Mouse (Mus musculus) megakaryocyte-erythroid progenitor cell, adult 5-6 weeks (primary cell): ENCODE measurements around the gene Spata25. TPM values are rescaled to one million over a fixed set of nuclear protein-coding genes. Genes with fewer than 3 reads are reported as not detected.
A peak's percentile ranks its signal among the peaks of the same experiment; 100 is the strongest.

ENCODE experiments used
- ATAC-seq: replicated peaks from 2 replicates; pipeline ENCODE4 v1.8.0; 2016; ENCODE audit warnings: mild to moderate bottlenecking, inconsistent platforms; ENCODE audit not compliant: severe bottlenecking, poor library complexity, low FRiP score, low TSS enrichment
- total RNA-seq, 2 experiments: library from RNA; stranded (forward) in 1 of 2; stranded (reverse) in 1 of 2; fragments of 200-1000, 215-1000 nt in 1 of 2; fragments of >200 nt in 1 of 2; fragmentation: Nextera tagmentation in 1 of 2; gene quantifications; 2 replicates each; pipeline ENCODE4 v1.2.3; 2014 to 2017

Spata25 gene
- total RNA-seq, 2 experiments from 2014 or later: not detected

DNA sequence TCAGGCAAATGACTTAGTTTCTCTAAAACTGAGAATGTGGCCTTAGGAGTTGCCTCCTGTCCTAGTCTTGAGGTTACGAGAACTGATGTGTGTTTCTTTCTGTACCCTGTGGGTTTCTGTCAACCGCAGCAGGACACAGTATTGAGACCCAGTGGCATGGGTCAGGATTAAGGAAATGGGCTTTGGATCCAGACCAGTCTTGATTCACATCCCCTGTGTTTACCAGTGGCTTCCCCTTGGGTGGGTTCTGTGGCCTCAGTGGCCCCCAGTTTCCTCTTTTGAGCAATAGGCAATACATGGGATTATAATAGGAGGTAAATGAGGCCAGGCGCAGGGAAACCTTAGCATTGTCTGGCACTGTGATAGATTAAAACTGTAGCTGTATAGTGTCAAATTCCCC lies 41.3 kb downstream of the Spata25 start:
- no peak for ATAC-seq

DNA sequence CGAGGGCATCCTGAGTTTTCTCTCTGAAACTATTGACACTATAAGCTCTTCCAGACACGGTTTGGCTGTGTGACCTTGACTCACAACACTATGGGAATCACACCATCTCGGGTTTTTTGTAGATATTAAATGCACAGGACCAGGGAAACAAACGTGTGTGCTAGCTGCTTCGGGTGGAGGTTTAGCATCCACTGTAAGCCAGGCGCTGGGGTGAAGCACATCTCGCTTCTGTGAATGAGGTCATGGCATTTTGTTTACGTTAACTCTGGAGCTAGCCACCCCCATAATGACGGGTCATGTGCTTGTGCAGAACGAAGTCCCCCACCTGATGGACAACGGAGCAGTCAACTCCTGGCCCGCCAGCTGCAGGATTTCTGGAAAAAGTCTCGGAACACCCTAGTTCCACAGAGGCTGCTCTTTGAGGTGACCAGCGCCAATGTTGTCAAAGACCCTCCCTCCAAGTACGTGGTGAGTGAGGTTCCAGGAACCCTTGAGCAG lies 41.9 kb downstream of the Spata25 start:
- ATAC-seq: no peak

DNA sequence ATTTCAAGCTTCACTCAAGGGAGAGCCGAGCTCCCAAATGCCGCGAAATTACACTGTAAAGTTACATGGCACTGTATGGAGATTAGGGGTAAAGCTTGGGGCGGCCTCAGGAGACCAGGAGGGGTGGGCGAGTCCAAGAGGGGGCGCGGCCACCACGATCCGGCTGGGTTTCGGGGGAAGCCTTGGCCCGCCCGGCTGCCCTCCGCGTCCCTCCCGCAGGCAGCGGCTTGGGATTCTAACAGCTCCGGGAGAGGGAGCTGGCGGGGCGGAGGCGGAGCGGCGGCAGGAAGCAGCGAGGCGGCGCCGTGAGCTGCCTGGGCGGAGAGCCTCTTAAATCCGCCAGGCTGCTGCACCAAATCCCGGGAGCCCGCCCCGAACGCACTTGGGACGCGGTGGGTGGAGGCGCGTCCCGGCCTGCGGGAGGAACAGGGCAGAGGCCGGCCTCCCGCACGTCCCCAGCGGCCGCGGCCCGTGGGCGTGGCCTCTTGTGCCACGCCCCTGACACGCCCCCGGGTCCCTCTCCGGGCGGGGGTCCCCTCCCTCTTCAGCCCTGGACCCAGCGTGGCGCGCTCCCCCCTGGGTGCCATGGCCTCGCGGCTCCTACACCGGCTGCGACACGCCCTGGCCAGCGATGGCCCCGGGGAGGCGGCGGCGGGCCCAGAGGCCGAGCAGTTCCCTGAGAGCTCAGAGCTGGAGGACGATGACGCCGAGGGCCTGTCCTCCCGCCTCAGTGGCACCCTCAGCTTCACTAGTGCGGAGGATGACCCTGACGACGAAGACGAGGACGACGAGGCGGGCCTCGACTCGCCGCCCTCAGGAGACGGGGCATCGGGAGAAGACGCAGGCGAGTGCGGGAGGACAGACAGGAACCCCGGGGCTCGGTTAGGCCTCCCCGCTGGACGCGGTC lies 42.6 kb downstream of the Spata25 start, which contains the start of gene Snx21:
Gene Snx21, plus strand, starts transcription at position 343 of the 907 bp plus-strand sequence.
- peak; percentile 58 for ATAC-seq

DNA sequence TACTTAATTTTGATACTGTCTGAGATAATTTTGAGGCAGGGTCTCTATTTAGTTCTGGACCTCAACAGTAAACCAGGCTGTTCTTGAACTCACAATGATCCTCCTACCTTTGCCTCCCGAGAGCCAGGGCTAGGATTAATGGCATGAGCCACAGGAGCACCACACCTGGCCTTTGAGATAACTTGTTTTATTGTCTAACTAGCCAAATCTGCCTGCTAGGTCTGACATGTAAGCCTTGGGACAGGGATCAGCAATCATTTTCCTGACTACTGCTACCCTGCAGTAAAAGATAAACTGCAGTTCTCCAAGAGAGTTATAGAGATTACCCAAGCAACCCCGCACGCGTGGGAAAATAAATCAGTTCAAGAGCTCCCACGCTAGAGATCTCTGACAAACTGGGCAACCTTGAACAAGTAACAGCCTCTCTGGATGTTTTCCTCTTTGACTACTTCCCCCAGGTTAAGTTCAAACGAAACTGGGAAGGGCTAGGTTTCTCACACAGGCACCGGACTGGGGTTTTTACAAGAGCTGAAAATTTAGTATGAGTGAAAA lies 43.4 kb downstream of the Spata25 start:
- peak; percentile 48 for ATAC-seq

DNA sequence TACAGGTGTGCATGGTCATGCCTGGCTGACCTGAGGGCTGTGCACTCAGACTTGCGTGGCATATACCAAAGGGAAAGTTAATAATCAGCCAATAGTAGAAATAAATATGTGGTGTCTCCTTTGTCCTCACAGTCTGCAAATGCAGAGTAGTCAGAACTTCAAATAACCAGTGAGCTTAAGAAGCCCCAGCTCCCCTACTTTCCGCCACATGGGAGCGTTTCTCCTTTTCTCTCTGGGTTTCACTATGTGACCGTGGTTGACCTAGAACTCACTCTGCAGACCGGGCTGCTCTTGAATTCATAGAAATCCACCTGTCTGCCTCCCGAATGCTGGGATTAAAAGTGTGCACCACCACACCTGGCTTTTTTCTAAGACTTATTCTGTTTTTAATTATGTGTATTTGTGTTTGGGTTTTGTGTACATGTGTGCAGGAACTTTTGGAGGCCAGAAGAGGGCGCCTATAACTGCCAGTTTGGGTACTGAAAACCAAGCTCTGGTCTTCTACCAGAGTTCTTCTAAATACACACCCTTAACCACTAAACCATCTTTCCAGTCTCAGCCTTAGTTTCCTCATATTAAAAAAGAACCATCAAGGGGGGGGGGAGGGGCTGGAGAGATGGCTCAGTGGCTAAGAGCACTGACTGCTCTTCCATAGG lies 44.3 kb downstream of the Spata25 start:
- no peak for ATAC-seq

DNA sequence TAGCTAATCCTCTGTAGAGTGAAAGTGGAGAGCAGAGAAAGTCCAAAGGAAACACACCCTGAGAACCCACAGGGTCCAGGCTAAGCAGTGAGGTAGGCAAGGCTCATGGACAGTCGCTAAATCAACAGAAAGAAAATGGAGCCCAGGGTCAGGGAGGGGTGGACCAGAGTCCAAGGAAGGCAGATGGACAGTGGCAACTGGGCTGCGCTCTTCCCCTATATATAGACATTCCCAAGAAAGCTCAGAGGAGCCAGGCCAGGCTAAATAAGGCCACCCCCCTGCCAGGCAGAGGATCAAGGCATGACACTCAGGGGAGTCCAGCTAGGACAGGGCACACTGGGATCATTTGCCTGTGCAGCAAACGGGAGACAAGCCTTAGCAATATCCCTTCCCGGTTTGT lies 46.5 kb downstream of the Spata25 start:
- ATAC-seq: no peak

DNA sequence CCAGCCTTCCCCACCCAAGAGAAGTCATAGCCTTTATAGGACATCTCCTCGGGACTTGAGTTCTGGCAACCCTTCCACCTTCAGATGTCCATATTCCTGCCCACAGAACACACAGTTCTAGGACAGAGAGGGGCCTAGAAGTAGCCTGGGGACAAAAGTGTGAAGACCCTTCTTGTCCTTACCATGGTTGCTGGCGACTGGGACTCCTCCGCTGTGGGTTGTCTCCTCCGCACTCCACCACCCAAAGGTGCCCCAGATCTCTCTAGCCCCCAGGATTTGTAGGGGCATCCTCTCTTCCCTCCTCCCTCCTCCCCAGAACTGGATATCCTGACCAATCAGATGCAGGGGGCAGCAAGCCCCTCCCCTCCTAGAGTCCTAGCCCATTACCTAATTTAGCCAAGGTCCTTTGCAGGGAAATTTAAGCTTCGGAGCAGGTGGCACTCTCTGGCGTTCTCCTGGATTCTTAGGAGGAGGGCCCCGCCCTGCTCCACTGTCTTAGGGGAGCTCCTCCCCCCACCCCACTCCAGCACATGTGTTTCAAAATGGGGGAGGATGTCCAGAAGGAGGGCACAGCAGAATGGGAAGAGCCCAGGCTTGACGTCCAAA lies 48.8 kb downstream of the Spata25 start, which contains the start of gene Tnnc2:
Gene Tnnc2, minus strand, starts transcription at position 487 of the 606 bp plus-strand sequence.
- no peak for ATAC-seq

DNA sequence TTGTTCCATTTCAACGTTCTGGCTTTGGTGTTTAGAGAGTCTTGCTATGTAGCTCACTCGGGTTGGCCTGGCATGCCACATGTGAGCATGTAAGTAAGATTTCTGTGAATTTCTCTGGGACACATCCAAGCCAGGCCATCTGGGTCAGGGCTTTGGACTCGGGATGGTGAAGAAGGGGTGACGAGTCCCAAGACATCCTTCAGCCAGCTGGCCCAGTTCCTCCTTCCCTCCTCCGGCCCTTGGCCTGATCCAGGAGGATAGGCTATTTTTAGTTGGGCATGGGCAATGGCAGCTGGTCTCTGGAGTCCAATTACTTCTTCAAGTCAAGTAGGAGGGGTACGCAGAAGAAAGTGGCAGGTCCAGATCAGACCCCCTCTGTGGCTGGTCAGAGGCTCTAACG lies 49.5 kb downstream of the Spata25 start:
- ATAC-seq: no peak

DNA sequence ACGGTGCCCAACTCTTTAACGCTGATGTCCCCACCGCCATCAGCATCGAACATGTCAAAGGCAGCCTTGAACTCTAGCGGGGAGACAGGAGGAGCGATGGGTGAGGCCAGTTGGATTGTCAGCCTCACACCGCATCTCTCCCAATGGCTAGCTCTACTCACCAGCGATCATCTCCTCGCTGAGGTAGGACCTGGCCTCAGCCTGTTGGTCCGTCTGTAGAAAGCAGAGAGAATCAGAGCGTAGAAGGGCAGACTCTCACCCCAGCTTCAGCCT lies 50.4 kb downstream of the Spata25 start:
- no peak for ATAC-seq

DNA sequence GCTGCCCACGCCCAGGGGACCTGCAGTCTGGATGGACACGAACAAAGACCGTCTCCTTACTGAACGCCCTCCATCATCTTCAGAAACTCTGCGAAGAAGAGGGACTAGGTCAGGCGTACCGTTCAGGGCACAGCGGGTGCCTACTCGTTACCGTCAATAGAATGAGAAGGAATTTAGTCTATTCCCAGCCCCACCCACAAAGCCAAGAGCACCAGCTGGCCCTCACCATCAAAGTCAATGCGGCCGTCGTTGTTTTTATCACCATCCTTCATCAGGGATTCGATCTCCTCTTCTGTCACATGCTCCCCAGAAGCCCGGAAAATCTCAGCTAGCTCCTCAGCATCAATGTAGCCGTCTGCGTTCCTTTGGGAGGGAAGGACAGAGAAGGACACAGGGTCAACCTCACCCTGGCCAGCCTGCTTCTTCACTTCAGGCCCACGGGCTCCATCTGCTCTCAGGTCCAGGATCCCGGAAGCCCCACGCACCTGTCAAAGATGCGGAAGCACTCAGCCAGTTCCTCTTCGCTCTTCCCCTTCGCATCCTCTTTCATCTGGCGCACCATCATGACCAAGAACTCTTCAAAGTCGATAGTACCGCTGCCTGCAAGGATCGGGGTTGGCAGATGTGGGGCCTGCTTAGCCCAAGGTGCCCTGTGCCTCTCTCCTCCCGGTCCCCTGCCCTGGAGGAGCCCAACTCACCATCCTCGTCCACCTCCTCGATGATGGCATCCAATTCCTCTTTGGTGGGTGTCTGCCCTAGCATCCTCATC lies 50.9 kb downstream of the Spata25 start:
- no peak for ATAC-seq

DNA sequence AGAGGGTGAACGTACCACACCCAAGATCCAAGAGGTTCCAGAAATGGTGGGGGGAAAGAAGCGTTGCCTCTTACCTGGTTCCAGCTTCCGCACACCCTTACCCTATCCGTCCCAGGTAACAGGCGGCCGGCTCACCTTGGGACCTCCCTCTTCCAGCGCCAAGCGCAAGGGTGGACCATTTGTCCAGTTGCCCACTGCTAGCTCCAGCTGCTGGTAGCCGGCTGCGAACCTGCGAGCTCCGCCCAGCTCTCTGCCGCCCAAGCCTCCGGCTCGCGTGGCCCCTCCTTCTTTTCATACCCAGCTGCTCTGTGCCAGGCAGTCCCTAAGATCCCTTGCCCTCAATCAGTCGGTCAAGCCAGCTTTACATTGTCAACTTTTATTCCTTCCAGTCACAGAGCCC lies 51.5 kb downstream of the Spata25 start:
- ATAC-seq: no peak

Other genes starting within 250 kb of the Spata25 start
- gene Wfdc6a, start 243.1 kb downstream of the Spata25 start, total RNA-seq (2014; fragmentation: Nextera tagmentation): not detected in 2 replicates
- not detected in 2 replicates for gene Wfdc6a, start 243.1 kb downstream of the Spata25 start, total RNA-seq (2017)
- gene Eppin, start 234.9 kb downstream of the Spata25 start, total RNA-seq (2014; fragmentation: Nextera tagmentation): not detected in 2 replicates
- gene Eppin, start 234.9 kb downstream of the Spata25 start, total RNA-seq (2017): not detected in 2 replicates
- gene Wfdc6b, start 215.0 kb downstream of the Spata25 start, total RNA-seq (2014; fragmentation: Nextera tagmentation): not detected in 2 replicates
- not detected in 2 replicates for gene Wfdc6b, start 215.0 kb downstream of the Spata25 start, total RNA-seq (2017)
- not detected in 2 replicates for gene Wfdc8, start 214.9 kb downstream of the Spata25 start, total RNA-seq (2014; fragmentation: Nextera tagmentation)
- not detected in 2 replicates for gene Wfdc8, start 214.9 kb downstream of the Spata25 start, total RNA-seq (2017)
- not detected in 2 replicates for gene Wfdc16, start 189.7 kb downstream of the Spata25 start, total RNA-seq (2014; fragmentation: Nextera tagmentation)
- not detected in 2 replicates for gene Wfdc16, start 189.7 kb downstream of the Spata25 start, total RNA-seq (2017)
- gene Wfdc10, start 172.5 kb downstream of the Spata25 start, total RNA-seq (2014; fragmentation: Nextera tagmentation): not detected in 2 replicates
- not detected in 2 replicates for gene Wfdc10, start 172.5 kb downstream of the Spata25 start, total RNA-seq (2017)
- not detected in 2 replicates for gene Wfdc9, start 172.0 kb downstream of the Spata25 start, total RNA-seq (2014; fragmentation: Nextera tagmentation)
- gene Wfdc9, start 172.0 kb downstream of the Spata25 start, total RNA-seq (2017): not detected in 2 replicates
- not detected in 2 replicates for gene Wfdc11, start 154.4 kb downstream of the Spata25 start, total RNA-seq (2014; fragmentation: Nextera tagmentation)
- gene Wfdc11, start 154.4 kb downstream of the Spata25 start, total RNA-seq (2017): not detected in 2 replicates
- not detected in 2 replicates for gene Wfdc13, start 143.4 kb downstream of the Spata25 start, total RNA-seq (2014; fragmentation: Nextera tagmentation)
- not detected in 2 replicates for gene Wfdc13, start 143.4 kb downstream of the Spata25 start, total RNA-seq (2017)
- gene Spint4, start 130.0 kb downstream of the Spata25 start, total RNA-seq (2014; fragmentation: Nextera tagmentation): not detected in 2 replicates
- not detected in 2 replicates for gene Spint4, start 130.0 kb downstream of the Spata25 start, total RNA-seq (2017)
- gene Spint5, start 113.2 kb downstream of the Spata25 start, total RNA-seq (2014; fragmentation: Nextera tagmentation): not detected in 2 replicates
- not detected in 2 replicates for gene Spint5, start 113.2 kb downstream of the Spata25 start, total RNA-seq (2017)
- 2.0 TPM in 1 of 2 replicates, not detected in the other for gene Wfdc3, start 82.6 kb downstream of the Spata25 start, total RNA-seq (2014; fragmentation: Nextera tagmentation)
- gene Wfdc3, start 82.6 kb downstream of the Spata25 start, total RNA-seq (2017): not detected in 2 replicates
- gene Dnttip1, start 82.6 kb downstream of the Spata25 start, total RNA-seq (2014; fragmentation: Nextera tagmentation): 28.7 and 37.2 TPM in 2 replicates
- 24.5 and 26.2 TPM in 2 replicates for gene Dnttip1, start 82.6 kb downstream of the Spata25 start, total RNA-seq (2017)
- 194 and 207 TPM in 2 replicates for gene Ube2c, start 58.6 kb downstream of the Spata25 start, total RNA-seq (2014; fragmentation: Nextera tagmentation)
- gene Ube2c, start 58.6 kb downstream of the Spata25 start, total RNA-seq (2017): 90.6 and 159 TPM in 2 replicates
- not detected in 2 replicates for gene Tnnc2, start 48.6 kb downstream of the Spata25 start, total RNA-seq (2014; fragmentation: Nextera tagmentation)
- gene Tnnc2, start 48.6 kb downstream of the Spata25 start, total RNA-seq (2017): not detected in 2 replicates
- gene Snx21, start 42.7 kb downstream of the Spata25 start, total RNA-seq (2014; fragmentation: Nextera tagmentation): 0.11 and 7.6 TPM in 2 replicates
- gene Snx21, start 42.7 kb downstream of the Spata25 start, total RNA-seq (2017): 0.33 TPM in 1 of 2 replicates, not detected in the other
- 15.5 and 26.4 TPM in 2 replicates for gene Acot8, start 23.7 kb downstream of the Spata25 start, total RNA-seq (2014; fragmentation: Nextera tagmentation)
- 10.1 and 17.6 TPM in 2 replicates for gene Acot8, start 23.7 kb downstream of the Spata25 start, total RNA-seq (2017)
- 6.8 and 6.9 TPM in 2 replicates for gene Zswim3, start 23.4 kb downstream of the Spata25 start, total RNA-seq (2014; fragmentation: Nextera tagmentation)
- 1.8 and 4.4 TPM in 2 replicates for gene Zswim3, start 23.4 kb downstream of the Spata25 start, total RNA-seq (2017)
- gene Zswim1, start 5.9 kb downstream of the Spata25 start, total RNA-seq (2014; fragmentation: Nextera tagmentation): 11.0 and 14.2 TPM in 2 replicates
- 2.5 and 3.3 TPM in 2 replicates for gene Zswim1, start 5.9 kb downstream of the Spata25 start, total RNA-seq (2017)
- gene Ctsa, start 4.3 kb upstream of the Spata25 start, total RNA-seq (2014; fragmentation: Nextera tagmentation): 63.5 and 87.0 TPM in 2 replicates
- gene Ctsa, start 4.3 kb upstream of the Spata25 start, total RNA-seq (2017): 40.0 and 58.0 TPM in 2 replicates
- gene Neurl2, start 4.9 kb upstream of the Spata25 start, total RNA-seq (2014; fragmentation: Nextera tagmentation): 0.26 and 1.8 TPM in 2 replicates
- gene Neurl2, start 4.9 kb upstream of the Spata25 start, total RNA-seq (2017): 2.3 TPM in 1 of 2 replicates, not detected in the other
- not detected in 2 replicates for gene Pltp, start 29.2 kb upstream of the Spata25 start, total RNA-seq (2014; fragmentation: Nextera tagmentation)
- not detected in 2 replicates for gene Pltp, start 29.2 kb upstream of the Spata25 start, total RNA-seq (2017)
- gene Pcif1, start 50.8 kb upstream of the Spata25 start, total RNA-seq (2014; fragmentation: Nextera tagmentation): 59.0 and 61.7 TPM in 2 replicates
- gene Pcif1, start 50.8 kb upstream of the Spata25 start, total RNA-seq (2017): 13.2 and 16.3 TPM in 2 replicates
- gene Zfp335, start 83.2 kb upstream of the Spata25 start, total RNA-seq (2014; fragmentation: Nextera tagmentation): 23.5 and 27.2 TPM in 2 replicates
- 5.8 and 8.6 TPM in 2 replicates for gene Zfp335, start 83.2 kb upstream of the Spata25 start, total RNA-seq (2017)
- gene Mmp9, start 112.2 kb upstream of the Spata25 start, total RNA-seq (2014; fragmentation: Nextera tagmentation): 7.1 TPM in 1 of 2 replicates, not detected in the other
- 0.65 and 2.0 TPM in 2 replicates for gene Mmp9, start 112.2 kb upstream of the Spata25 start, total RNA-seq (2017)
- gene Slc12a5, start 132.3 kb upstream of the Spata25 start, total RNA-seq (2014; fragmentation: Nextera tagmentation): 0.35 TPM in 1 of 2 replicates, not detected in the other
- gene Slc12a5, start 132.3 kb upstream of the Spata25 start, total RNA-seq (2017): 0.34 and 0.61 TPM in 2 replicates
- 38.4 and 44.2 TPM in 2 replicates for gene Ncoa5, start 206.3 kb upstream of the Spata25 start, total RNA-seq (2014; fragmentation: Nextera tagmentation)
- gene Ncoa5, start 206.3 kb upstream of the Spata25 start, total RNA-seq (2017): 41.2 and 42.4 TPM in 2 replicates
- 0.67 TPM in 1 of 2 replicates, not detected in the other for gene Cd40, start 227.1 kb upstream of the Spata25 start, total RNA-seq (2014; fragmentation: Nextera tagmentation)
- not detected in 2 replicates for gene Cd40, start 227.1 kb upstream of the Spata25 start, total RNA-seq (2017)